Mouse (Mus musculus): ENCODE results near the gene Kif26a. TPM values are rescaled to one million over a fixed set of nuclear protein-coding genes. Genes with fewer than 3 reads are reported as not detected.

The Kif26a gene
- total RNA-seq, 2 experiments from 2014 or later, result not detected

GRCm38 (mm10) chr12:112200045-112200444 is 54.0 kb downstream of the Kif26a start:
- ATAC-seq (replicated peaks; ENCODE audit: low FRiP score, low TSS enrichment, poor library complexity, severe bottlenecking), result no peak

- no peak for ATAC-seq (replicated peaks; ENCODE audit: low FRiP score, low TSS enrichment, poor library complexity, severe bottlenecking)
Observed at GRCm38 (mm10) chr12:112207163-112207562, 61.2 kb downstream of the Kif26a start.

DNA sequence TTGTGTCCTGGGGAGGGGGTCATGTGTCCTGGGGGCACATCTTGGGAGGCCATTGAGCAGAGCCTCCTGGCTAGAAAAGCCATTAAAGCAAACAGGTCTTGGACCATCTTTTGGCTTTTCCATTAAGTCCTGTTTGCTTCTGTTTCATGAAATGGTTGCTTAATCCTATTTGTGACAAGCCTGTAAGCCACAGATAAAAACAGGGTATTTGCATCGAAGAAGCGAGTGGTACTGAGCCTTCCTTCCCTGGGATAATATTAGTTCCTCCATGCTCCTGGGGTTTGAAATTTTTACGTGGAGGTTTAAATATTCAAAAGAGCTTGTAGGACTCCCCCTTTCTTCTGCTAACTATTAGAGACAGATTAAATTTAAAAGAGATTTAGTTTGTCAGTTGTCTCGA is 61.7 kb downstream of the Kif26a start:
- ATAC-seq (replicated peaks; ENCODE audit: low FRiP score, low TSS enrichment, poor library complexity, severe bottlenecking), result no peak

- no peak for ATAC-seq (replicated peaks; ENCODE audit: low FRiP score, low TSS enrichment, poor library complexity, severe bottlenecking)
Observed at GRCm38 (mm10) chr12:112210622-112211021, 64.6 kb downstream of the Kif26a start.

DNA sequence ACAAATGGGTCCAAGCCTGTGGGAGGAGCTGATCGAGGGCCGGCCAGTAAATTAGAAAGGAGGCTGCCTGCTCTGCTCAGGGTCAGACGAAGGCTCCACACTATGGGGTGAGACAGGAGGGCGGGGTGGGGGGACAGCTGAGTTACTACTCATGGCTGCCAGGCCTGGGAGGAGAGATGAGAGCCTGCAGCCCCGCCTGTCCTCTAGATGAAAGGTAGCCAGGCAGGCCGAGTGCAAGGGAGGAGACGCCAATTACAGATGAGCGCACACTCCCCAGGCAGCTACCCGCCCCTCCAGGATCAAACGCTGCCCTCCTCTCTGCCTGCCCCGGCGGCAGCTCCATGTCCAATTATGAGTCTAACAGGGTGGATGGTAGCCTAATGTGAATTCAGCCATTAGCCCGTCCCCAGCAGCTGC is 68.4 kb downstream of the Kif26a start:
- ATAC-seq (replicated peaks; ENCODE audit: low FRiP score, low TSS enrichment, poor library complexity, severe bottlenecking), result no peak

- no peak for ATAC-seq (replicated peaks; ENCODE audit: low FRiP score, low TSS enrichment, poor library complexity, severe bottlenecking)
Observed at GRCm38 (mm10) chr12:112215545-112215944, 69.5 kb downstream of the Kif26a start.

GRCm38 (mm10) chr12:112217021-112217420 is 71.0 kb downstream of the Kif26a start:
- ATAC-seq (replicated peaks; ENCODE audit: low FRiP score, low TSS enrichment, poor library complexity, severe bottlenecking), result no peak

GRCm38 (mm10) chr12:112217681-112218080 is 71.7 kb downstream of the Kif26a start:
- no peak for ATAC-seq (replicated peaks; ENCODE audit: low FRiP score, low TSS enrichment, poor library complexity, severe bottlenecking)

DNA sequence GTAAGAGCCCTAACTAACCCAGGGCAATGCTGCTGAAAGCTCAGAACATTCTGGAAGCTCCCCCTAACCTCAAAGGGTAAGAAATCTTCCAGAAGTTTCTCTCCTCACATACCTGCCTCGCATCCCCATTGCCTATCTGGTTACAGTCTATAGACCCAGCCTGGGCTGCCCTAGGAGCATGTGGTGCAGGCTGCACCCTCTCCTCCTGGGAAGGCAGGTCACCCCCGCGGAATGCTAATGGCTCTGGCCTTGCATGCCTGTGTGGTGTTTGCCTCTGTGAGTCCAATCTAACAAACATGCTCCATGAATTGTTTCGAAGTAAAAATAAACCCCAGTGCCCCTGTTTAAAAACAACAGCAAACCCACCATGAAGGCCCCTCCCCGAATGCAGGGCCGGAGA is 75.3 kb downstream of the Kif26a start:
- ATAC-seq (replicated peaks; ENCODE audit: low FRiP score, low TSS enrichment, poor library complexity, severe bottlenecking), result no peak

DNA sequence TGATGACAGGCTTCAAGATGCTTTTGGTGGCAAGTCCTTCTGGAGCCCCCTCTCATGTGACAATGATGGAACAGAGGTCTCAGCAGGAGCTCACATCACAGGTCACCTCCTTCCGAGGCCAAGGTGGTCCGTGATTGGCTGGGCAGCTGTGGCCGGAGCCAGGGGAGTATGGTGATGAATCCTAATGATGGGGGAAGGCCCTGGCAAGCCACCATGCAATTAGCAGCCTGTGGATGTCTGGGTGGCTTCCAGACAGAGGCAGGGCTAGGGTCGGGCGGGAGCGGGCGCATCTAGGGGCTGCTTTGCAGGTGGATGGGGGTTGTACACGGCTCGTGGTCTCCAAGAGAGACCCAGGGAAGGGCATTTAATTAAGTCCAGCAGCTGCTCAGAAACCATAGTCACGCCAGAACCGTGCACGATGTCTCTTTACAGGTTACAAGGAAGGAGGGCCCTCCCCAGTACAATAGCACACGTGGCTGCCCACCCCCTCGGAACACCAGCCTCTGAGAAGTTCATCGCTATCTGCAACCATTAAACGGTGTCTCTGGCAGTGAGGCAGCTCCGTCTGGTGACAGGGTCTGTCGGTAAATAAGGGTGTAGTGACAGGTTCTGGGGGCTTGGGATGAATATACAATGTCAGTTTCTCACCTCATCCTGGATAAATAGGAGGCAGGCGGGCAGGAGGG is 75.9 kb downstream of the Kif26a start:
- ATAC-seq (replicated peaks; ENCODE audit: low FRiP score, low TSS enrichment, poor library complexity, severe bottlenecking), result no peak

DNA sequence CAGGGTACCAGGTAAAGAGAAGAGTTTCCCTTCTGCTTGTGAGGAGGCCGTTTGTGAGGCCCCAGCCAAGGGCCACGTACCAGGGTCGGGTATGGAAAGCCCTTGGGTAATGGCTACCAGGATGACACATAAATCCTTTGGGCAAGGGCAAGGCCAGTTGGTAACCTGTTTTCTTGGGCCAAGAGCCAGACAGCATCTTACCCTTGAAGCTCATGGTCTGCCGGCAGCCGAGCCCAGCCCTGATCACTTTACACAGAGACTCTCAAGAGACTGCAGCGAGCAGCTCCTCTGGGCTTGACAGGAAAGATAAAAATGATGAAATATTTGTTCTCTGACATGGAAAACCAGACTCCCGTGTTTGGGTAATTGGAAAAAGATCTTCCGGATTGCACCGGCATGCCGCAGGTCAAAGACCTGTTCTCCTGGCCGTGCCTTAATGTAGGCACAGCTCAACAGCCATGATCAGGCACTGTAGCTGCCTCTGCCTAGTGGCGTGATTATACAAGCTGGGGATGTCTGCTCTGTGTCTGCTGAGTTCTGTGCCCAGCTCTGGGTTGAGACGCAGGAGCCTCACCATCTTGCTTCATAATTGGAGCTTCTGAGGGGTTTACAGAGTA is 77.8 kb downstream of the Kif26a start:
- ATAC-seq (replicated peaks; ENCODE audit: low FRiP score, low TSS enrichment, poor library complexity, severe bottlenecking), result no peak

DNA sequence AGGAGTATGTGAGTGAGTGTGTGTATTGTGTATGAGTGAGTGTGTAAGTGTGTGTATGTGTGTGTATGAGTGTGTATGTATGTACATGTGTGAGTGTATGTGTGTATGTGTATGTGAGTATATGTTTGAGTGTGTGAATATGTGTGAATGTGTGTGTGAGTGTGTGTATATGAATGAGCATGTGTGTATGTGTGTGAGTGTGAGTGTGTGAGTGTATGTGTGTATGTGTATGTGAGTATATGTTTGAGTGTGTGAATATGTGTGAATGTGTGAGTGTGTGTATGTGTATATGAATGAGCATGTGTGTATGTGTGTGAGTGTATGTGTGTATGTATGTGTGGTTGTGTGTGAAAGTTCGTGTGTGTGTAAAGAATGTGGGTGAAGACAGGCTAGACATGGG is 80.2 kb downstream of the Kif26a start:
- ATAC-seq (replicated peaks; ENCODE audit: low FRiP score, low TSS enrichment, poor library complexity, severe bottlenecking), result no peak

DNA sequence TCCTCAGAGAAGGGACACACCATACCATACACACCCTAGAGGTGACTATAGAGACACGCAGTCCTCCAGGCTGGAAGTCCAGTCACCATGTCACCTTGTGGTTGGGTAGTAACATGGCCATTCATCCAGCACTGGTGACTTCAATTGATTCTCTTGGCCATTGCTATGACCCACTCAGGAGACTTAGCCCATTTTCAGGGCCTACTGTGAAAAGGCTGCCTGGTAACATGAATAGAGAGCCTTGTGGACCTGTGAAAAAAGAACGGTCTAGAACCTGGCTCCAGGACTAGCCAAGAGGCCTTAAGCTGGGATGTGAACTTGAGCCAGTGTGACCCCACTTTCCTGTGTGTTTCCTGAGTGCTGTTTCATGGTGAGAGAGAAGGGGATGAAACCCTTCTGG is 80.6 kb downstream of the Kif26a start:
- ATAC-seq (replicated peaks; ENCODE audit: low FRiP score, low TSS enrichment, poor library complexity, severe bottlenecking), result no peak

- ATAC-seq (replicated peaks; ENCODE audit: low FRiP score, low TSS enrichment, poor library complexity, severe bottlenecking), result no peak
Observed at GRCm38 (mm10) chr12:112229084-112229483, 83.1 kb downstream of the Kif26a start.

- ATAC-seq (replicated peaks; ENCODE audit: low FRiP score, low TSS enrichment, poor library complexity, severe bottlenecking), result no peak
Observed at GRCm38 (mm10) chr12:112230196-112230595, 84.2 kb downstream of the Kif26a start.

Other genes starting within 250 kb of the Kif26a start
- gene Ppp1r13b, start 238.1 kb upstream of the Kif26a start, total RNA-seq (2014; fragmentation: Nextera tagmentation), result 6.7 and 8.2 TPM in 2 replicates
- gene Ppp1r13b, start 238.1 kb upstream of the Kif26a start, total RNA-seq (2017), result 6.0 and 7.1 TPM in 2 replicates
- gene Atp5mpl, start 179.2 kb upstream of the Kif26a start, total RNA-seq (2014; fragmentation: Nextera tagmentation), result 536 and 684 TPM in 2 replicates
- gene Atp5mpl, start 179.2 kb upstream of the Kif26a start, total RNA-seq (2017), result 637 and 817 TPM in 2 replicates
- not detected in 2 replicates for gene Tdrd9, start 174.6 kb upstream of the Kif26a start, total RNA-seq (2014; fragmentation: Nextera tagmentation)
- gene Tdrd9, start 174.6 kb upstream of the Kif26a start, total RNA-seq (2017), result not detected in 2 replicates
- gene Rd3l, start 164.9 kb upstream of the Kif26a start, total RNA-seq (2014; fragmentation: Nextera tagmentation), result not detected in 2 replicates
- not detected in 2 replicates for gene Rd3l, start 164.9 kb upstream of the Kif26a start, total RNA-seq (2017)
- gene Aspg, start 39.5 kb upstream of the Kif26a start, total RNA-seq (2014; fragmentation: Nextera tagmentation), result not detected in 2 replicates
- not detected in 2 replicates for gene Aspg, start 39.5 kb upstream of the Kif26a start, total RNA-seq (2017)

Measured in megakaryocyte-erythroid progenitor cell, adult 5-6 weeks (primary cell).